Mouse (Mus musculus) MEL (cell line): Measurements from ENCODE around the gene M6pr.

Experiments used
- CHD2 ChIP-seq: IDR thresholded peaks from 2 replicates; pipeline ENCODE4 v1.6.1; 2011; ENCODE audit warnings: low read length, improper control_type of control experiment
- CTCF ChIP-seq, 3 experiments: IDR thresholded peaks in 2 of 3; conservative IDR thresholded peaks in 1 of 3; 2 replicates each; pipeline ENCODE4 v1.5.1; 2011 to 2012; ENCODE audit warnings: low read length in 3 of 3, low read depth in 2 of 3, mild to moderate bottlenecking in 2 of 3, improper control_type of control experiment in 1 of 3, inconsistent platforms in 1 of 3, mixed read lengths in 1 of 3, moderate library complexity in 1 of 3; ENCODE audit not compliant: control insufficient read depth in 1 of 3, insufficient read depth in 1 of 3, poor library complexity in 1 of 3, severe bottlenecking in 1 of 3
- EP300 ChIP-seq, 2 experiments: IDR thresholded peaks; 2 replicates each; pipeline ENCODE4 v1.6.1; 2011; ENCODE audit warnings: improper control_type of control experiment in 2 of 2, low read length in 2 of 2, low read depth in 1 of 2, mild to moderate bottlenecking in 1 of 2
- GABPA ChIP-seq: IDR thresholded peaks from 2 replicates; pipeline ENCODE4 v1.6.1; 2012; ENCODE audit warnings: low read depth, mild to moderate bottlenecking, inconsistent platforms, low read length, improper control_type of control experiment, moderate library complexity
- GATA1 ChIP-seq: IDR thresholded peaks from 2 replicates; pipeline ENCODE4 v1.6.1; 2011; ENCODE audit warnings: low read depth, low read length, improper control_type of control experiment
- JUND ChIP-seq: IDR thresholded peaks from 2 replicates; pipeline ENCODE4 v1.6.1; 2011; ENCODE audit warnings: low read depth, mild to moderate bottlenecking, improper control_type of control experiment, low read length
- MAX ChIP-seq: IDR thresholded peaks from 2 replicates; pipeline ENCODE4 v1.6.1; 2011; ENCODE audit warnings: low read length, improper control_type of control experiment
- MYB ChIP-seq: IDR thresholded peaks from 2 replicates; pipeline ENCODE4 v1.6.1; 2011; ENCODE audit warnings: mild to moderate bottlenecking, low read depth, low read length, improper control_type of control experiment
- POLR2A ChIP-seq, 2 experiments: IDR thresholded peaks; 2 replicates each; pipeline ENCODE4 v1.6.1; 2011 to 2012; ENCODE audit warnings: low read length in 2 of 2, mild to moderate bottlenecking in 2 of 2, control low read depth in 1 of 2, improper control_type of control experiment in 1 of 2, low read depth in 1 of 2, moderate library complexity in 1 of 2; ENCODE audit not compliant: control insufficient read depth in 1 of 2, insufficient read depth in 1 of 2, poor library complexity in 1 of 2
- TCF12 ChIP-seq: IDR thresholded peaks from 2 replicates; pipeline ENCODE4 v1.6.1; 2014; ENCODE audit warnings: low read depth, mild to moderate bottlenecking, inconsistent platforms, low read length, improper control_type of control experiment, moderate library complexity
- USF2 ChIP-seq, 2 experiments: IDR thresholded peaks; 2 replicates each; pipeline ENCODE4 v1.6.1; 2011 to 2012; ENCODE audit warnings: improper control_type of control experiment in 2 of 2, low read length in 2 of 2, borderline replicate concordance in 1 of 2, inconsistent platforms in 1 of 2, low read depth in 1 of 2, mild to moderate bottlenecking in 1 of 2; ENCODE audit not compliant: insufficient read depth in 1 of 2
- ZNF384 ChIP-seq: IDR thresholded peaks from 2 replicates; pipeline ENCODE4 v1.6.1; 2012; ENCODE audit warnings: low read depth, mild to moderate bottlenecking, inconsistent platforms, low read length, improper control_type of control experiment

DNA sequence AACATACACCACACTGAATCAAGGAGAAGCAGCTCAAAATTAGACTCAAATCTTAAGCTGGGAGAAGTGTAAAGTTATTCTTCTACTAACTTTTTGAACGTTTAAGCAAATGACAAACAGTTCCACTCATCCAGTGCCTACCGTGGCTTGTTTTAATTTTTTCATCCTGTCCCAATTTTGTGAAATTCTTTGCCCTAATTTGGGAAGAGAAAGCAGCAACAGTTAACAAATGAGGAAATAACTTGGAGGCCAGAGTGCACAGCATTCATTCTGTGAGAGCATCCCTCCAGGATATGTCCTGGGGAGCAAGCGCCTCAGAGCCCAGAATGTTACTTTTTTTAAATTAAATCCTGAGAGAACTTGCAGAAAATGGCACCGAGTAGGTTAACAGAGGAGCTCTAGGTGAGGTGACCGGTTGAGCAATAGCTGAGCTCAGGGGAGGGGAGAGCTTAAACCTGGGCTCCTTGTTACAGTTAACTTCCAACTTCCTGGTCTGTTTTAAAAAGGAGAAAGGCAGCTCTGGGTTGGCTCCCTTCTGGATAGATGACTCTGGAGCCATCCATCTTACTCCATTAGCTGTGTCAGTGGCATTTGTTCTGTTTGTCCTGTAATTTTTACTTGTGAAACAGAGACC, 1.8 kb downstream of the M6pr start:
- TF ChIP-seq MYB (no peak), CTCF (IDR thresholded peaks at IDR 0.05 in 2 of 3, conservative IDR thresholded peaks at IDR 0.05 in 1 of 3; ENCODE audit: control insufficient read depth in 1 of 3, insufficient read depth in 1 of 3, low read depth in 2 of 3, low read length in 3 of 3, poor library complexity in 1 of 3, severe bottlenecking in 1 of 3) (no peak), MAX (no peak), POLR2A (IDR thresholded peaks at IDR 0.05; ENCODE audit: control insufficient read depth in 1 of 2, insufficient read depth in 1 of 2, low read depth in 1 of 2, low read length in 2 of 2, poor library complexity in 1 of 2) (no peak), EP300 (IDR thresholded peaks at IDR 0.05; ENCODE audit: low read depth in 1 of 2, low read length in 2 of 2) (no peak), GABPA (no peak), CHD2 (no peak), USF2 (IDR thresholded peaks at IDR 0.05; ENCODE audit: borderline replicate concordance in 1 of 2, insufficient read depth in 1 of 2, low read depth in 1 of 2, low read length in 2 of 2) (no peak), ZNF384 (no peak), TCF12 (no peak), JUND (no peak), GATA1 (no peak)
